Mouse (Mus musculus) E14TG2a.4 (cell line): ENCODE results near the gene Micu2.

Experiments
- H3K27me3 ChIP-seq: 2 replicates; pipeline ENCODE4 v1.6.1; 2014; ENCODE audit warnings: low read length, control low read depth; ENCODE audit not compliant: insufficient read depth
- H3K36me3 ChIP-seq: 2 replicates; pipeline ENCODE4 v1.6.1; 2014; ENCODE audit warnings: low read length, control low read depth; ENCODE audit not compliant: insufficient read depth
- H3K4me1 ChIP-seq: replicated peaks from 2 replicates; pipeline ENCODE4 v1.6.1; 2014; ENCODE audit warnings: low read depth, low read length, control low read depth
- H3K4me3 ChIP-seq: replicated peaks from 2 replicates; pipeline ENCODE4 v1.5.1; 2014; ENCODE audit warnings: mild to moderate bottlenecking, low read length
- H3K9me3 ChIP-seq: 2 replicates; pipeline ENCODE4 v1.6.1; 2014; ENCODE audit warnings: low read length, control low read depth
- CTCF ChIP-seq: conservative IDR thresholded peaks from 2 replicates; pipeline ENCODE4 v1.5.1; 2014; ENCODE audit warnings: low read length
- NANOG ChIP-seq: IDR thresholded peaks from 2 replicates; pipeline ENCODE4 v1.6.1; 2014; ENCODE audit warnings: borderline replicate concordance, low read length, mixed read lengths
- POU5F1 ChIP-seq: IDR thresholded peaks from 2 replicates; pipeline ENCODE4 v1.6.1; 2014; ENCODE audit warnings: low read length, borderline replicate concordance

The Micu2 gene

DNA sequence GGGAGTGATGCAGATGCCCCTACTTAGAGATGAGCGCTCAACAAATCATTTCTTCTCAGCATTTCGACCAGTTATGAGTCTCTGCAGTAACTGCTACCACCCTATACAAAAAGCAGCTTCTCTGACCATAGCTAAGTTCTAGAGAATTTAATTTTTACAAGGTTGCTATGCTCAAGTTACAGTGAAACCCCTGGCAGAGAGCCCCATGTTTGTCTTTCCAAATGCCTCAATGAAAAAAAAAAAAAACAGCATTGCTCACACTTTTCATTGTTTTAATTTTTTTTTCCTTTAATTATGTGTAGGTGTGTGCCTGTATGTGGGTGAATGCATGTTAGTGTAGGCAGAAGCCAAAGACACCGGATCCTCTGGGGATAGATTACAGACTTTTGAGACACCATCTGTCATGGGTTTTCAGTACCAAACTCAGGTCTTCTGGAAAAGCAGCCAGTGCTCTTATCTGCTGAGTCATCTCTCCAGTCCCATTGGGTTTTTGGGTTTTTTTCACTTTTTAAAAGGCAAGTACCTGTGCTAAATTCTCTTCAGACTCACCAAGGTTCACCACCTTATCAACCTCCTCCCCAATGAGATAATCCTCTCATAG lies 132.3 kb downstream of the Micu2 start:
- H3K27me3 ChIP-seq = no peaks in the 10 kb centered on the region
- H3K4me1 ChIP-seq = peaks cover 25% of the 10 kb centered on the region
- peaks cover 63% of the 10 kb centered on the region for H3K36me3 ChIP-seq
- H3K4me3 ChIP-seq = no peak overlapping the region
- TF ChIP-seq NANOG = no peak
- no peak for TF ChIP-seq CTCF
- TF ChIP-seq POU5F1 = no peak
- H3K9me3 ChIP-seq = no peaks in the 10 kb centered on the region
